Mouse (Mus musculus): ENCODE results near the gene Abcd4. TPM values are rescaled to one million over a fixed set of nuclear protein-coding genes. Genes with fewer than 3 reads are reported as not detected.
A peak's percentile ranks its signal among the peaks of the same experiment; 100 is the strongest.

The Abcd4 gene
- polyA plus RNA-seq, 1 experiment from 2014 or later: 9.7 TPM

DNA sequence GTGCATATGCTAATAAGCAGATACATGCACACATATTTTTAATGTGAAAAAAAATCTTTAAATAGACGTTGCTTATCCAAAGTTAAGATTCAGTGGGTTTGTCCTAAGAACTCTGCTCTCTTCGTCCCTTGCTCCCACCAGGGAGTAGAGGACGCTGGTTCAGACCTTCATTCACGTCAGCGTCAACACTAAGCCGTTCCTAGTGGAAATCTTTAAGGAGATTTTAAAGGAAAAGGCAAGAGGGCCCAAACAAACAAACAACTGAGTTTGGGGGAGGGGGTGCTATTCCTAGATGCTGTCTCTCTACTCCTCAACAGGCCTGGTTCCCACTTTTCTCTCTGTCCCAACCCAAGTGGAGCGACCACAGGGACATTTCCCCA is 44.9 kb downstream of the Abcd4 start:
- no peak overlapping the region for H3K4me2 ChIP-seq (ENCODE audit: low read length)
- no peaks in the 10 kb centered on the region for H3K36me3 ChIP-seq (ENCODE audit: control insufficient read depth, insufficient read depth, low read length)
- H3K9me3 ChIP-seq (ENCODE audit: control insufficient read depth, low read length): no peaks in the 10 kb centered on the region
- H3K4me1 ChIP-seq (ENCODE audit: control insufficient read depth in 2 of 2, insufficient read depth in 2 of 2, low read length in 2 of 2): peaks cover 4 to 20% of the 10 kb centered on the region in 2 experiments; a peak in 3 of 4 replicates
- H3K9ac ChIP-seq (ENCODE audit: low read length): no peak overlapping the region
- ATAC-seq (ENCODE audit: insufficient number of reproducible peaks, insufficient read depth, low FRiP score, low read depth): no peak
- WGBS: 10% methylated on average over 7 of the region's 7 CpGs
- H3K27ac ChIP-seq (replicated peaks in 1 of 2; ENCODE audit: control insufficient read depth in 1 of 2, insufficient read depth in 1 of 2, low read depth in 2 of 2, low read length in 2 of 2): no peak overlapping the region
- H3K27me3 ChIP-seq (ENCODE audit: control insufficient read depth, insufficient read depth, low read length): peaks cover 79% of the 10 kb centered on the region
- no peak overlapping the region for H3K4me3 ChIP-seq (ENCODE audit: control insufficient read depth in 1 of 2, insufficient read depth in 1 of 2, low read depth in 1 of 2, low read length in 2 of 2)

DNA sequence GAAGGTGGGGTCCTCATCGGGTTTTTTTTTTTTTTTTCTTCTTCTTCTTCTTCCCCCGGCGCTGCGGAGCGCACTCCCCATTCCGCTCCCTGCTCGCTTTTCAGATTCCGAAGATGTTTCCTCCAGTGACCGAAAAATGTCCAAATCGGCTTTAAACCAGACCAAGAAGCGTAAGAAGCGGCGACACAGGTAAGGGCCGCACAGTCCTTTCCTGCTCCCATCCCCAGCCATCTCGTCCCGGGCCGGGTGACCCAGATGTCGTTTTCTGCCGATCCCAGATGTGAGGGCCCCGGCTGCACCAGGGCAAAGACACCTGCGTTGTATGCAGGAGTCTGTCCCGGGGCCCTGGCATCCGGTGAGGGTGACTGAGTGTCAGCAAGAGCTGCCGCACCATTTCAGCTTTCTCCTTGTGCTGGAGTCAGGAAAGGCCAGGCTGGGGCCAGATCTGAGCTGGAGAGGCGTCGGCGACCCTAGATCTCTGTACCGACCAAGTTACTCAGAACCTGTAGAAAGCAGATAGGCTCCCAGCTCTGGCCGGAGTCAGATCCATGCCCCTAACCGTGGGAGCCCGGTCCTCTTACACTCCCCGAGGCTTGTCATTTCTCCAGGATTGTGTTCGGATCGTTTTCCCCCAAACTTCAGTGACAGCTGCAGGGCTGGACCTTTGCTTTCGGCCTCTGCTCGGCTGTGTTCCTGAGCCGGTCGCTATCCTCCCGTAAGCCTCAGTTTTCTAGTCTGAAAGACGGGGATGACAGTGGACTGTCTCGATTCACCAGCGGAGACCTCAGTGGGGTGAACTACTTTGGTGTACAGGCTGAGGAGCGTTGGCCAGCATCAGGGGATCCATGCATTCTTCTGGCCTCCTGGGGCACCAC is 45.5 kb downstream of the Abcd4 start:
- H3K9me3 ChIP-seq (ENCODE audit: control insufficient read depth, low read length): no peaks in the 10 kb centered on the region
- H3K4me3 ChIP-seq (ENCODE audit: control insufficient read depth in 1 of 2, insufficient read depth in 1 of 2, low read depth in 1 of 2, low read length in 2 of 2): peak overlapping the region in 1 of 2 experiments; percentile 8; a peak in 1 of 4 replicates
- no peak for ATAC-seq (ENCODE audit: insufficient number of reproducible peaks, insufficient read depth, low FRiP score, low read depth)
- H3K4me1 ChIP-seq (ENCODE audit: control insufficient read depth in 2 of 2, insufficient read depth in 2 of 2, low read length in 2 of 2): peaks cover 4 to 20% of the 10 kb centered on the region in 2 experiments; a peak in 3 of 4 replicates
- 2% methylated on average over 43 of the region's 43 CpGs for WGBS
- peaks cover 81% of the 10 kb centered on the region for H3K27me3 ChIP-seq (ENCODE audit: control insufficient read depth, insufficient read depth, low read length)
- H3K27ac ChIP-seq (replicated peaks in 1 of 2; ENCODE audit: control insufficient read depth in 1 of 2, insufficient read depth in 1 of 2, low read depth in 2 of 2, low read length in 2 of 2): no peak overlapping the region
- H3K4me2 ChIP-seq (ENCODE audit: low read length): peak overlapping the region; percentile 29; the same call in 1 of the 2 replicates
- H3K9ac ChIP-seq (ENCODE audit: low read length): no peak overlapping the region
- H3K36me3 ChIP-seq (ENCODE audit: control insufficient read depth, insufficient read depth, low read length): no peaks in the 10 kb centered on the region

DNA sequence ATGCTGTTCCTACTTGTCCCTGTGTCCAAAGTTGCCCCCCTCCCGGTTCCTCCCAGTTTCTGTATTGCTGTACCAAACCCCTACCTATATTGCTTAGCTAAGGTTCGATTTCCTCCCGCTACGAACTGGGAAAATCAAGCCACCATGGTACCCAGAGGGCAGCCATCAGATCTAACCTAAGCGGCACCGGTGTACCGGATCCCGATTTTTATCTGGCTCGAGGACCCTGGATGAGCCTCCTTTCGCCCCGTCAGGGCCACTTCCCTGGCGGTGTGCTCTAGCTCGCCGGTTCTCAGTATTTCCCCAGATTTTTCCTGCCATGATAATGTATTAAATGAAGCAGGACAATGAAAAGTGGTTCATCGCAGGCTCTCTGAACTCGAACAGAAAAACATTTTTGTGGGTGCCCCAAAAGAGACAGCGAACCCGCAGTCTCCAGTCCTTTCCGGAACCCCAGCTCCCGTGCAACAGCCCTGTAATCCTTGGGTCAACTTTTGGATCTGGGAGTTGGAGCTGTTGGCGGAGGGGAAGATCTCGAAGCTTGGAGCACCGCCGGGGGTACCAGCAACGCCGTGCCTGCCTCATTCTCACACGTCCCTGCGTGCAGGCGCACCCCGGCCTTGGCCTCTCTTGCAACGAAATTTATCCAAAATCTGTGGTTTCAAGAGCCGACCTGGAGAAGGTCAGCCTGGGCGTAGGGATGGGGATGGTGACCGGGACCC is 46.4 kb downstream of the Abcd4 start:
- Histone ChIP-seq H3K36me3 (ENCODE audit: control insufficient read depth, insufficient read depth, low read length) (no peaks in the 10 kb centered on the region), H3K27ac (replicated peaks in 1 of 2; ENCODE audit: control insufficient read depth in 1 of 2, insufficient read depth in 1 of 2, low read depth in 2 of 2, low read length in 2 of 2) (no peak overlapping the region), H3K9ac (ENCODE audit: low read length) (no peak overlapping the region), H3K4me1 (ENCODE audit: control insufficient read depth in 2 of 2, insufficient read depth in 2 of 2, low read length in 2 of 2) (peaks cover 4 to 20% of the 10 kb centered on the region in 2 experiments; a peak in 3 of 4 replicates), H3K4me2 (ENCODE audit: low read length) (0 out of 2 replicates have a peak overlapping the region, but pooled peaks have one; percentile 29), H3K27me3 (ENCODE audit: control insufficient read depth, insufficient read depth, low read length) (peaks cover 78% of the 10 kb centered on the region), H3K9me3 (ENCODE audit: control insufficient read depth, low read length) (no peaks in the 10 kb centered on the region), H3K4me3 (ENCODE audit: control insufficient read depth in 1 of 2, insufficient read depth in 1 of 2, low read depth in 1 of 2, low read length in 2 of 2) (peak overlapping the region in 1 of 2 experiments; percentile 8; a peak in 1 of 4 replicates)
- WGBS: 2% methylated on average over 34 of the region's 34 CpGs
- ATAC-seq (ENCODE audit: insufficient number of reproducible peaks, insufficient read depth, low FRiP score, low read depth): no peak

DNA sequence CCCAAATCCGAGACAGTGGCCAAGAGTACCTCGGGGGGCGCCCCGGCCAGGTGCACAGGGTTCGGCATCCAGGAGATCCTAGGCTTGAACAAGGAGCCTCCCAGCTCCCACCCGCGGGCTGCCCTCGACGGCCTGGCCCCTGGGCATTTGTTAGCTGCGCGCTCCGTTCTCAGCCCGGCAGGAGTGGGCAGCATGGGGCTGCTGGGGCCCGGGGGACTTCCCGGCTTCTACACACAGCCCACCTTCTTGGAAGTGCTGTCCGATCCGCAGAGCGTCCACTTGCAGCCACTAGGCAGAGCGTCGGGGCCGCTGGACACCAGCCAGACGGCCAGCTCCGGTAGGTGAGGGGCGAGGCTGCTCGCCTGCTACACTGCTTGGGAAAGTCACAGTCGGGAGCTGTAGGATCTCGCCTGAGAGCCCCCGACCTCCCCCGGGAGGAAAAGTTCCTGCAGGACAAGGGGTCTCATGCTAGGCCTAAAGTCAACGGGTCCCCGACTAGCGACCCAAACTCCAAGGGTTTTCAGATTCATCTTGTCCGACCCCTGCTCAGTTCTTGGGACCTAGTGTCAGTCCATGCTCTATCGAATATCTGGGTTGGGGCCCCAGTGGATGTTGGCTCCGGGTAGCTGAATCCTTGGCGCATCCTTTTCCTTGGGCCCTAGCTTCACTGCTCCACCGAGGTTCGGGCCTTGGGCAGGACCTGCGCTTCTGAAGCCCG is 47.1 kb downstream of the Abcd4 start:
- Histone ChIP-seq H3K27ac (replicated peaks in 1 of 2; ENCODE audit: control insufficient read depth in 1 of 2, insufficient read depth in 1 of 2, low read depth in 2 of 2, low read length in 2 of 2) (no peak overlapping the region), H3K4me2 (ENCODE audit: low read length) (peak overlapping the region; percentile 39), H3K4me3 (ENCODE audit: control insufficient read depth in 1 of 2, insufficient read depth in 1 of 2, low read depth in 1 of 2, low read length in 2 of 2) (peak overlapping the region in 1 of 2 experiments; percentile 30; a peak in 2 of 4 replicates), H3K9ac (ENCODE audit: low read length) (no peak overlapping the region), H3K9me3 (ENCODE audit: control insufficient read depth, low read length) (no peaks in the 10 kb centered on the region), H3K27me3 (ENCODE audit: control insufficient read depth, insufficient read depth, low read length) (peaks cover 77% of the 10 kb centered on the region), H3K4me1 (ENCODE audit: control insufficient read depth in 2 of 2, insufficient read depth in 2 of 2, low read length in 2 of 2) (peaks cover 4 to 20% of the 10 kb centered on the region in 2 experiments; a peak in 3 of 4 replicates), H3K36me3 (ENCODE audit: control insufficient read depth, insufficient read depth, low read length) (no peaks in the 10 kb centered on the region)
- ATAC-seq (ENCODE audit: insufficient number of reproducible peaks, insufficient read depth, low FRiP score, low read depth): 0 out of 2 replicates have a peak, but pooled peaks have one; percentile 37
- WGBS: under 1% methylated on average over 38 of the region's 40 CpGs

DNA sequence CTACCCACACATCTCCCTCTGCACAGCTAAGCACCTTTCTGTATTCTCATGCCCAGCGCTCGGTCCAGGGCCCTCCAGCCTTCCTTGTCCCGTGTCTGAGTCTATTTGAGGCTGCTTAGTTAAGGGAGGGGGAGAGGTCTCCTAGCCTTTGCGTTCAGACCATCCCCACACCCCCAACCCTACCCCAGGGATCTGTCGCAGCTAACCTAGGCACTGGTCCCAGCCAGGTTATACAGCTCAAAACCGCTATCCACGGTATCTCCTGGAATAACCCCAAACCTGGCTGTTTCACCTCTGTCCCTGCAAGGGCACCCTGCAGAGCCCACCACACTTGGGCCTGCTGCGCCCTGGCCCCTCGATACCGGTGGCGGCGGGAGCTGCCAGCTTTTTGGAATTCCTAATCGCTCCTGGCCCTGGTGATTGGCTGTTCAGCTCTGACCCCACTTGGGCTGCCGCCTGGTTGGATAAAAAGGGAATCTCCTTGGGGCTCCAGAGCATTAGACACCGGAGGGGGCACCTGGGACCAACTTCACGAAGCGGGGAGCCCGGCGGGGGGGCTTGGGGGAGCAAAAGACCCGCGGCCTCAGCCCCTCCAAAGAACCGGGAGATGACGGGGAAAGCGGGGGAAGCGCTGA is 47.8 kb downstream of the Abcd4 start, which contains the start of gene Vsx2:
Gene Vsx2, plus strand, starts transcription at position 427 of the 635 bp plus-strand sequence.
- Histone ChIP-seq H3K36me3 (ENCODE audit: control insufficient read depth, insufficient read depth, low read length) (no peaks in the 10 kb centered on the region), H3K9me3 (ENCODE audit: control insufficient read depth, low read length) (no peaks in the 10 kb centered on the region), H3K27me3 (ENCODE audit: control insufficient read depth, insufficient read depth, low read length) (peaks cover 76% of the 10 kb centered on the region), H3K4me2 (ENCODE audit: low read length) (peak within 1 kb of the TSS; percentile 39), H3K4me1 (ENCODE audit: control insufficient read depth in 2 of 2, insufficient read depth in 2 of 2, low read length in 2 of 2) (peaks cover 4 to 20% of the 10 kb centered on the region in 2 experiments; a peak in 3 of 4 replicates), H3K9ac (ENCODE audit: low read length) (no peak within 1 kb of the TSS), H3K4me3 (ENCODE audit: control insufficient read depth in 1 of 2, insufficient read depth in 1 of 2, low read depth in 1 of 2, low read length in 2 of 2) (peak within 1 kb of the TSS in 1 of 2 experiments; percentile 30; a peak in 2 of 4 replicates), H3K27ac (replicated peaks in 1 of 2; ENCODE audit: control insufficient read depth in 1 of 2, insufficient read depth in 1 of 2, low read depth in 2 of 2, low read length in 2 of 2) (no peak within 1 kb of the TSS)
- 4% methylated on average over 25 of the region's 25 CpGs for WGBS
- 0 out of 2 replicates have a peak, but pooled peaks have one; percentile 28 for ATAC-seq (ENCODE audit: insufficient number of reproducible peaks, insufficient read depth, low FRiP score, low read depth)

DNA sequence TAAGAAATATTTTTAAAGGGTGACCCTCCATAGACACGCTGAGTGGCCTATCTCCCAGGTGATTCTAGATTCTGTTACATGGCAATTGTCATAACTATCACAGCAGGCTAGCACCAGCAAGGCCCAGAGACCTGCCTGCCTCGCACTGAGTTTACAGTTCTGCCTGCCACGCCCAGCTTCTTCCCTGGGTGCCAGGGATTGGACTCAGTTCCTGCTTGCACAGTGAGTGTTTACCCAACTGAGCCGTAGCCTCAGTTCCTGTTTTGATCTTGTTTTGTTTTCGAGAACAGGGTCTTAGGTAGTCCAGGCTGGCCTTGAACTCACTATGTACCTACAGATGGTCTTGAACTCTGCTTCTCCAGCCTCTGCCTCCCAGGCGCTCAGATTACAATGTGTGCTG is 49.6 kb downstream of the Abcd4 start:
- Histone ChIP-seq H3K4me1 (ENCODE audit: control insufficient read depth in 2 of 2, insufficient read depth in 2 of 2, low read length in 2 of 2) (peaks cover 4 to 20% of the 10 kb centered on the region in 2 experiments; a peak in 3 of 4 replicates), H3K36me3 (ENCODE audit: control insufficient read depth, insufficient read depth, low read length) (no peaks in the 10 kb centered on the region), H3K27me3 (ENCODE audit: control insufficient read depth, insufficient read depth, low read length) (peaks cover 60% of the 10 kb centered on the region), H3K4me2 (ENCODE audit: low read length) (no peak overlapping the region), H3K9ac (ENCODE audit: low read length) (no peak overlapping the region), H3K27ac (replicated peaks in 1 of 2; ENCODE audit: control insufficient read depth in 1 of 2, insufficient read depth in 1 of 2, low read depth in 2 of 2, low read length in 2 of 2) (no peak overlapping the region), H3K4me3 (ENCODE audit: control insufficient read depth in 1 of 2, insufficient read depth in 1 of 2, low read depth in 1 of 2, low read length in 2 of 2) (no peak overlapping the region), H3K9me3 (ENCODE audit: control insufficient read depth, low read length) (no peaks in the 10 kb centered on the region)
- WGBS: 70% methylated on average over 6 of the region's 6 CpGs
- ATAC-seq (ENCODE audit: insufficient number of reproducible peaks, insufficient read depth, low FRiP score, low read depth): no peak
